Mouse (Mus musculus) forebrain, embryonic 15.5 days (tissue): Measurements from ENCODE around the gene Gm10521. TPM values are rescaled to one million over a fixed set of nuclear protein-coding genes. Genes with fewer than 3 reads are reported as not detected.
A peak's percentile ranks its signal among the peaks of the same experiment; 100 is the strongest.

Source experiments
- ATAC-seq: fragments of 200-750 bp; cut with Nextera tagmentation; replicated peaks from 2 replicates; pipeline ENCODE4 v1.8.0; 2017; ENCODE audit warnings: mild to moderate bottlenecking, moderate TSS enrichment, moderate library complexity
- H3K27ac ChIP-seq: fragments of 300-500 bp; sonication (generic); replicated peaks from 2 replicates; pipeline ENCODE4 v1.5.1; 2015; ENCODE audit warnings: mild to moderate bottlenecking, inconsistent platforms
- H3K27me3 ChIP-seq: fragments of 300-500 bp; sonication (generic); 2 replicates; pipeline ENCODE4 v1.6.1; 2015; ENCODE audit warnings: inconsistent platforms
- H3K36me3 ChIP-seq: fragments of 300-500 bp; sonication (generic); 2 replicates; pipeline ENCODE4 v1.6.1; 2015; ENCODE audit warnings: mild to moderate bottlenecking, inconsistent platforms
- H3K4me1 ChIP-seq: fragments of 300-500 bp; sonication (generic); 2 replicates; pipeline ENCODE4 v1.6.1; 2015; ENCODE audit warnings: inconsistent platforms
- H3K4me2 ChIP-seq: fragments of 300-500 bp; sonication (generic); replicated peaks from 2 replicates; pipeline ENCODE4 v1.6.1; 2015; ENCODE audit warnings: mild to moderate bottlenecking, inconsistent platforms
- H3K4me3 ChIP-seq: fragments of 300-500 bp; sonication (generic); 2 replicates; pipeline ENCODE4 v1.5.1; 2015; ENCODE audit warnings: mild to moderate bottlenecking, inconsistent platforms
- H3K9ac ChIP-seq: fragments of 300-500 bp; sonication (generic); replicated peaks from 2 replicates; pipeline ENCODE4 v1.6.1; 2015; ENCODE audit warnings: mild to moderate bottlenecking, inconsistent platforms
- H3K9me3 ChIP-seq: fragments of 300-500 bp; sonication (generic); 2 replicates; pipeline ENCODE4 v1.6.1; 2016; ENCODE audit warnings: inconsistent platforms
- WGBS: fragments of 180-500 bp; shearing (Covaris S2); methylation state at CpG from one replicate; pipeline ENCODE4 v1.1.7; 2015; ENCODE audit warnings: mixed read lengths; 5-methylcytosine and 5-hydroxymethylcytosine counted together
- polyA plus RNA-seq: library from polyadenylated mRNA; unstranded; fragments of >200 nt; fragmentation: Nextera tagmentation; extraction: Ambion mirVana; gene quantifications from 2 replicates; pipeline ENCODE4 v1.2.1, GENCODE M21; 2015

The Gm10521 gene
- polyA plus RNA-seq, 1 experiment from 2014 or later: not detected

DNA sequence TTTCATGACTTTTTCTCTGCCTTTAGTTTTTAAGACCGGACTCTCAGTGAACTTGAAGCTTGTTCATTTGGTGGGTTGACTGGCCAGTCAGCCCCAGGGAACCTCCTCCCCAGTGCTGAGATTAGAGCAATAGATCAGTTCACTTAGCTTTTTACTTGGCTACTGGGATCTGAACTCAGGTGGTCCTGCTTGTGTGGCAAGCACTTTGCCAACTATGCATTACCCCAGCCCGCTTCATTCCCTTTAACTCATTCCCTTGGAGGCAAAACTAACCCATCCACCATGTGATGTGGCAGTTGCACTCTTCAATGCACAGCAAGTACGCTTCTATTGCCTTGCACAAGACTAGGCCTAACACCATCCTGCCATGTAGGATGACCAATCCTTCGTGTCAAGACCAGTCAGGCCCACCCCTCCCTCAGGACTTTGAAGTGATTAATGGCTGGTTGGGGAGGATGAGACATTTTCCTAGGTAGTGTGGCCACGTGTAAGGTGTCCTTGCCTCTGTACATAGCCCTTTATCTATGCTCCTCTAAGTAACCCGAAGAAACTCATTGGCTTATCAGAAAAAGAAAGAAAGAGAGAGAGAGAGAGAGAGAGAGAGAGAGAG is 24.5 kb downstream of the Gm10521 start:
- Histone ChIP-seq H3K27ac (no peak overlapping the region), H3K9me3 (no peaks in the 10 kb centered on the region), H3K9ac (no peak overlapping the region), H3K4me2 (no peak overlapping the region), H3K27me3 (no peaks in the 10 kb centered on the region), H3K4me3 (no peak overlapping the region), H3K4me1 (no peaks in the 10 kb centered on the region), H3K36me3 (no peaks in the 10 kb centered on the region)
- WGBS: 85% methylated on average over 6 of the region's 6 CpGs
- ATAC-seq: no peak

DNA sequence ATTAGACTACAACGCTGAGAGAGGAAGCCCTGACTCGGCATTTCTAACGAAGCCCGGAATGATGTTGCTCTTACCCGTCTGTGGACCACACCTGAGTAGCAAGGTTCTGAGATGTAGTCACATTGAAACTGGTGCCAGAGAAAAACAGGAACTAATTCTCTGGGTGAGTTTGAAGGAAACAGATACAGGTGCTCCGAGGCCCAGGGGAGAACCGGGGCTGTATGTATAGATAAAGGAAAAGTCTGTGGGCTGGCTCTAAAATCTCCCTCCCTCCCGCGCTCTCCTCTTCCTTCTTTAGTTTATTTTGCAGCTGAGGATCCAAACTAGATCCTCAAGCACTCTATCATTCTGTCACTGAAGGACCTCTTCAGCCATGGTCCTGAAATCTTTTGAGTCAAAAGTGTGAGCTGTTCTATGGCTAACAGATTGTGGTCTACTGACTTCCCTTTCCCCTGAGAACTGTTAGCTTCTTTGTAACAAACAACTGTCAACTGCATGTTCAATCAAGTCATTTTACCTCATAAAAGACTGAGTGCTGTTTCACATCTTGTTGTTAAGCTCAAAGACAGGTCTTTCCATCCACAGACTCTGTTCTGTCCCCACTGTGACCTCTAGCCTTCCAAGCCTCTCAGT is 25.6 kb downstream of the Gm10521 start:
- Histone ChIP-seq H3K9ac (no peak overlapping the region), H3K27ac (no peak overlapping the region), H3K4me1 (no peaks in the 10 kb centered on the region), H3K27me3 (no peaks in the 10 kb centered on the region), H3K9me3 (no peaks in the 10 kb centered on the region), H3K4me3 (no peak overlapping the region), H3K4me2 (no peak overlapping the region), H3K36me3 (no peaks in the 10 kb centered on the region)
- 90% methylated on average over 9 of the region's 9 CpGs for WGBS
- no peak for ATAC-seq

DNA sequence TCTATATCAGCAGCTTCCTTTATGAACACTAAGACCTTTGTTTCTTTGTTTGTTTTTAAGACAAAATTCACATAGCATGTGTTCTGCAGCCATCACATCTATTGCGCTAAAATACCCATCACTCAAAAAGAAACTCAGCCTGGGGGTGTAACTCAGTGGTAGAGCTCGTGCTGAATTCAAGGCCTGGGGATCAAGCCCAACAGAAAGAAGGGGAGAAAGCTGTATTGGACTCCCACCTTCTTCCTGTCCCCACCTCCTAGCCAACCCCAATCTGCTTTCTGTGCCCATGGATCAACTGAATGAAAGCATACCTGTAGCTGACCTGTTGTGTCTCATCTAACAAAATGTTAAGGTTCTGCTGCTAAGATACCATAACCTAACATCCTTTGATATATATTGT is 26.2 kb downstream of the Gm10521 start:
- H3K27ac ChIP-seq: no peak overlapping the region
- no peak for ATAC-seq
- no peaks in the 10 kb centered on the region for H3K4me1 ChIP-seq
- H3K4me3 ChIP-seq: no peak overlapping the region
- no peaks in the 10 kb centered on the region for H3K9me3 ChIP-seq
- 81% methylated on average over 2 of the region's 2 CpGs for WGBS
- no peak overlapping the region for H3K9ac ChIP-seq
- H3K4me2 ChIP-seq: no peak overlapping the region
- H3K36me3 ChIP-seq: no peaks in the 10 kb centered on the region
- no peaks in the 10 kb centered on the region for H3K27me3 ChIP-seq

DNA sequence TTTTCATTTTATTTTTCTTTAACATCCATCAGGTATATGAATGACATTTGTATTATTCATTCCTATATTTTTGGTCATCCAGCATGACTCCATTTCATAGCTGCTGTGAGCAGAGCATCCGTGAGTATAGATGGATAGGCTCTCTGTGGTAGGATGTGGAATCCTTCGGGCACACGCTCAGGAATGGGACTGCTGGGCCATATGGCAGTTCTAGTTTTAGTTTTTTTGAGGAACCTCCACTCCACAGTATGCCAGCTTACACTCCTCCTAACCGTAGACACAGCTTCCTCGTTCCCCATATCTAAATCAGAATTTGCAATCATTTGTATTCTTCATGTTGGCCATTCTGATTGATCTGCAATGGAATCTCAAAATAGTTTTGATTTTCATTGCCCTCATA is 27.4 kb downstream of the Gm10521 start:
- no peaks in the 10 kb centered on the region for H3K4me1 ChIP-seq
- no peak overlapping the region for H3K27ac ChIP-seq
- H3K4me3 ChIP-seq: no peak overlapping the region
- no peaks in the 10 kb centered on the region for H3K36me3 ChIP-seq
- H3K9me3 ChIP-seq: no peaks in the 10 kb centered on the region
- ATAC-seq: no peak
- WGBS: 94% methylated on average over 5 of the region's 5 CpGs
- H3K4me2 ChIP-seq: no peak overlapping the region
- H3K9ac ChIP-seq: no peak overlapping the region
- H3K27me3 ChIP-seq: no peaks in the 10 kb centered on the region

DNA sequence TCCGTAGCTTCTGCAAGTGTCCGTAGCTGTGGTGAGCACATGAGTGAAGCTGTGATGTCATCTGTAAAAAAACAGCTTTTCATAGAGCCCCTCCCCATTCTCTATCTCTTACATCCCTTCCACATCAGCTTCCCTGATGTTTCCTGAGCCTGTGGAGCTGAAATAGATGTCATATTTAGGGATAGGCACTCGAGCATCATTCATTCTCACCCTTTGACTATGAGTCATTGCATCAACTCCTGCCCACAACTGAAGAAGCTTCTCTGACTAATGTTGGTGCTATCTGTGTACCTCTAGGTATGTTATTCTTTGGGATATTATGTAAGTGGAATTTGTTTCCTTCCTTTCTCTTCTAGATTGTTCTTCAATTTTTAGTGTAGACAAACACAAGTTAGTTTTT is 29.4 kb downstream of the Gm10521 start:
- Histone ChIP-seq H3K4me2 (no peak overlapping the region), H3K36me3 (no peaks in the 10 kb centered on the region), H3K27ac (no peak overlapping the region), H3K4me3 (no peak overlapping the region), H3K9ac (no peak overlapping the region), H3K27me3 (no peaks in the 10 kb centered on the region), H3K4me1 (no peaks in the 10 kb centered on the region), H3K9me3 (no peaks in the 10 kb centered on the region)
- 80% methylated on average over 3 of the region's 3 CpGs for WGBS
- no peak for ATAC-seq

DNA sequence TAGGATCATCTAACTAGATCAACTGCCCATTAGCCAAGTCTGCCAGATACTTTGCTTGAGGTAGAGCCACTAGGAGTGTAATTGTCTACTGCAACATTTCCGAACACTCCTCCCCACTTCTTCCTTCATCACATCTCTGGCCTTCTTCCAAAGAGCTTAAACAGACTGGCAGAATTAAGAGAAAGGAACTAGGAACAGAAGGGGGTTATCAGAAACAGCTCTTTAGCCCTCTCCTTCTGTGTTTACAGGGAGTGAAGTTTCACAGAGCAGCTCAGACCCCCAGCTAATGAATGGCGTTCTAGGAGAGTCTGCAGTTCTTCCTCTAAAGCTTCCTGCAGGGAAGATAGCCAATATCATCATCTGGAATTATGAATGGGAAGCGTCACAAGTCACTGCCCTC is 38.4 kb downstream of the Gm10521 start:
- WGBS: 47% methylated on average over 3 of the region's 3 CpGs
- no peak overlapping the region for H3K9ac ChIP-seq
- no peak overlapping the region for H3K4me2 ChIP-seq
- H3K9me3 ChIP-seq: no peaks in the 10 kb centered on the region
- no peak for ATAC-seq
- no peaks in the 10 kb centered on the region for H3K36me3 ChIP-seq
- H3K4me1 ChIP-seq: peaks cover 4% of the 10 kb centered on the region; the same call in 1 of the 2 replicates
- H3K27me3 ChIP-seq: no peaks in the 10 kb centered on the region
- H3K4me3 ChIP-seq: no peak overlapping the region
- no peak overlapping the region for H3K27ac ChIP-seq

DNA sequence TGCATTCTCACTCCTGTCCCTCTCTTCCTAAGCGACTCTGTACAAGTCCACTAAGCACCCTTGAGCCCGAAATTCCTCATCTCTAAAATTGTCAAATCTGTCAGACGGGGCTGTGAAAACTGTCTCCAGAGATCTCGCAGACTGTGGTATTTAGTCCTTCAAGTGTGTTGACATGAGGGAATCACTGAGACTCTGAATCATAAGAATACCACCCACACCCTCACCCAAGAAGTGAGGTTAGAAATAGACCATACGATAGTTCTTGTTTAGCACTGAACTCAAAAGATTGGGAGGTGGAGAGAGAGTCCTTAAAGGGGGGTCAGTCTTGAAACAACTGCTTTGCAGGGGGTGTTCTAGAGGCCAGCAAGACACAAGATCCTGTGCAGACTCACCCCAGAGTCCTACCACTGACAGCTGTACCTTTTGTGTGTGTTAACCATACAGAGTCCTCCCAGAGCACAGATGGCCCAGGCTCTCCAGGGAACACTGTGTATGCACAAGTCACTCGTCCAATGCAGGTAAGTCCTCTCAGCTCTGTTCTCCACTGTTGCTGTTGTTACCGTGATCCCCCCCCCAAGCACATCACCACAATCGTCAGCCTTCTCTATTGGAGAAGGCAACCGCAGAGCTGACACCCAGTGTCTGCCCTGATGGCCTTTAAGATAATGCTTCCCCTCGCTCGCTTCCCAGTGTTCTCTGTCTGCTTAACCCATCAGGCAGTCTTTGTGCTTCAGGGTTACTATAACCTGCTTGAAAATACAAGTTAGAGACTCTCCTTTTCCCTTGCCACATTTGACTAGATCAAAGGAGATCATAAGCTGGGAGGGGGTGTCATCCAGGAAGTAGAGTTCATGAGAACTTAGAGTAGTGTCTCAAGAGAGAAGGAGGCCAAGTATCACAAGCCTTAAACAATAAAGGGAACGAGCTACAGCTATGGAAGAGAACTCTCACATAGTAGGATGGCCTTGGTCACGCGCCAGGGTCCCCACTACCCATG is 43.8 kb downstream of the Gm10521 start:
- ATAC-seq: no peak
- no peaks in the 10 kb centered on the region for H3K27me3 ChIP-seq
- no peak overlapping the region for H3K4me3 ChIP-seq
- no peaks in the 10 kb centered on the region for H3K36me3 ChIP-seq
- H3K27ac ChIP-seq: no peak overlapping the region
- no peak overlapping the region for H3K9ac ChIP-seq
- H3K4me2 ChIP-seq: no peak overlapping the region
- H3K9me3 ChIP-seq: no peaks in the 10 kb centered on the region
- 84% methylated on average over 14 of the region's 14 CpGs for WGBS
- peaks cover 3% of the 10 kb centered on the region; the same call in 1 of the 2 replicates for H3K4me1 ChIP-seq

DNA sequence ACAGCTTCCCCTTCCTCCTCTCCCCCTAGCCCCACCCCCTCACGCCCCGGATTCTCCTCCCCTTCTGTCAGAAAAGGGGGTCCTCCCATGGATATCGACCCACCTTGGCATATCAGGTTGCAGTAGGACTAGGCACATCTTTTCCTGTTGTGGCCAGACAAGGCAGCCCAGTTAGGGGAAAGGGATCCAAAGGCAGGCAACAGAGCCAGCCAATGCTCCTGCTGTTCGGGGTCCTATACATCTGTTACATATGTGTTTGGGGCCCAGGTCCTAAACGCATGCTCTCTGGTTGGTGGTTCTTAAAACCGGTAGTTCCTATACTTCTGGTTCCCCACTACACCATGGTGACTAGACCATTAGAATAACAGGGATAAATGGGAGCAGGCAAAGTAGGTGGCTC is 45.2 kb downstream of the Gm10521 start:
- WGBS: 83% methylated on average over 6 of the region's 6 CpGs
- no peak for ATAC-seq

DNA sequence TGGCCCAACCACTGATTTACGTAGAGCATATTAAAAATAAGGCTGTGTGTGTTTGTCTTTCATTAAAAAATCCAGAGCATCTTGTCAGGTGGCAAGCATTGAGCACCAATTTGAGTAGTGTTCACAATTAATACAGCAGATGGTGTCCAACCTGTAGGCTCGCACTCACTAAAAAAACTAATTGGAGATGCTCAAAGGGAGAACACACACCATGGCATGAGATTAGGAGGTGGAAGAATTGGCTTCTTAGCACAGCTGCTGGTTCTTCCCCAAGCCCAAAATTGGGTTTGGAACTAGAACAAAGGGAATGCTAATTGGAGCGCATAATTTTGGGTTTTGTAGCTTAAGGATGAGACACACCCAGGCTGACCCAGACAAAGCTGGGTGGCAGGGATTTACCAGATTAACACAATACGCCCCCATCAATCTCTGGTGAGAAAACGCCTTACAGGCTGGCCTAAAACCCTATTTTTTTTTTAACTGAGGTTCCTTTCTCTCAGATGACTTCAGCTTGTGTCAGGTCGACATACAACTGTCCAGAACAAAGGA is 51.1 kb downstream of the Gm10521 start:
- ATAC-seq: 0 out of 2 replicates have a peak, but pooled peaks have one; percentile 32
- no peaks in the 10 kb centered on the region for H3K36me3 ChIP-seq
- no peak overlapping the region for H3K4me3 ChIP-seq
- no peak overlapping the region for H3K27ac ChIP-seq
- H3K27me3 ChIP-seq: no peaks in the 10 kb centered on the region
- no peaks in the 10 kb centered on the region for H3K9me3 ChIP-seq
- 36% methylated on average over 6 of the region's 6 CpGs for WGBS
- H3K4me1 ChIP-seq: no peaks in the 10 kb centered on the region
- H3K4me2 ChIP-seq: no peak overlapping the region
- H3K9ac ChIP-seq: no peak overlapping the region

More for the DNA sequence above, 45.2 kb downstream of the Gm10521 start:
- Histone ChIP-seq H3K4me3 (no peak overlapping the region), H3K9ac (no peak overlapping the region), H3K9me3 (no peaks in the 10 kb centered on the region), H3K36me3 (no peaks in the 10 kb centered on the region), H3K27ac (no peak overlapping the region), H3K27me3 (no peaks in the 10 kb centered on the region), H3K4me1 (peaks cover 3% of the 10 kb centered on the region; the same call in 1 of the 2 replicates), H3K4me2 (no peak overlapping the region)

Other genes with a start within 250 kb of the Gm10521 start
- not detected in 2 replicates for gene Slamf7, start 242.6 kb upstream of the Gm10521 start, polyA plus RNA-seq
- 0.76 and 1.2 TPM in 2 replicates for gene Cd48, start 213.7 kb upstream of the Gm10521 start, polyA plus RNA-seq
- gene Slamf1, start 128.5 kb upstream of the Gm10521 start, polyA plus RNA-seq: 0.13 and 0.14 TPM in 2 replicates
- 1.3 and 1.6 TPM in 2 replicates for gene Cd84, start 56.0 kb upstream of the Gm10521 start, polyA plus RNA-seq
- not detected in 2 replicates for gene Slamf6, start 21.9 kb downstream of the Gm10521 start, polyA plus RNA-seq
- gene Vangl2, start 132.8 kb downstream of the Gm10521 start, polyA plus RNA-seq: 48.0 and 51.5 TPM in 2 replicates
- 3.9 and 4.6 TPM in 2 replicates for gene Nhlh1, start 161.9 kb downstream of the Gm10521 start, polyA plus RNA-seq
- 207 TPM in 2 replicates for gene Copa, start 186.9 kb downstream of the Gm10521 start, polyA plus RNA-seq
- gene Ncstn, start 187.1 kb downstream of the Gm10521 start, polyA plus RNA-seq: 104 and 105 TPM in 2 replicates
- 155 and 160 TPM in 2 replicates for gene Pex19, start 231.1 kb downstream of the Gm10521 start, polyA plus RNA-seq